Mouse (Mus musculus) erythroblast, embryonic 14.5 days (primary cell): Measurements from ENCODE around the gene Wnt7b. TPM values are rescaled to one million over a fixed set of nuclear protein-coding genes. Genes with fewer than 3 reads are reported as not detected.

Source experiments
- H3K27me3 ChIP-seq: 2 replicates; pipeline ENCODE4 v1.6.1; 2012; ENCODE audit warnings: inconsistent platforms; ENCODE audit not compliant: control insufficient read depth
- H3K36me3 ChIP-seq: 2 replicates; pipeline ENCODE4 v1.6.1; 2012; ENCODE audit warnings: mild to moderate bottlenecking, inconsistent platforms; ENCODE audit not compliant: control insufficient read depth
- H3K4me1 ChIP-seq: 2 replicates; pipeline ENCODE4 v1.6.1; 2012; ENCODE audit warnings: inconsistent platforms; ENCODE audit not compliant: control insufficient read depth
- H3K4me3 ChIP-seq: replicated peaks from 2 replicates; pipeline ENCODE3; 2012; ENCODE audit warnings: moderate library complexity, mild to moderate bottlenecking, inconsistent platforms
- H3K9me3 ChIP-seq: 2 replicates; pipeline ENCODE4 v1.6.1; 2012; ENCODE audit warnings: low read length, inconsistent platforms, mixed read lengths; ENCODE audit not compliant: control insufficient read depth
- GATA1 ChIP-seq: IDR thresholded peaks from 2 replicates; pipeline ENCODE4 v1.6.1; 2012; ENCODE audit warnings: low read length, inconsistent platforms, mixed read lengths
- TAL1 ChIP-seq: IDR thresholded peaks from 3 replicates; pipeline ENCODE4 v1.6.1; 2012; ENCODE audit warnings: low read length, inconsistent platforms, mixed read lengths
- polyA plus RNA-seq: library from polyadenylated mRNA; stranded (reverse); fragments of >175 nt; gene quantifications from 2 replicates; pipeline ENCODE4 v1.2.3, GENCODE M21; 2012

Gene Wnt7b
- polyA plus RNA-seq, 1 experiment: not detected

GRCm38 (mm10) chr15:85507370-85508014 lies 74.8 kb downstream of the Wnt7b start:
- TF ChIP-seq TAL1 (no peak), GATA1 (no peak)
- Histone ChIP-seq H3K4me1 (no peaks in the 10 kb centered on the region), H3K27me3 (no peaks in the 10 kb centered on the region), H3K4me3 (no peak overlapping the region), H3K36me3 (no peaks in the 10 kb centered on the region), H3K9me3 (no peaks in the 10 kb centered on the region)

DNA sequence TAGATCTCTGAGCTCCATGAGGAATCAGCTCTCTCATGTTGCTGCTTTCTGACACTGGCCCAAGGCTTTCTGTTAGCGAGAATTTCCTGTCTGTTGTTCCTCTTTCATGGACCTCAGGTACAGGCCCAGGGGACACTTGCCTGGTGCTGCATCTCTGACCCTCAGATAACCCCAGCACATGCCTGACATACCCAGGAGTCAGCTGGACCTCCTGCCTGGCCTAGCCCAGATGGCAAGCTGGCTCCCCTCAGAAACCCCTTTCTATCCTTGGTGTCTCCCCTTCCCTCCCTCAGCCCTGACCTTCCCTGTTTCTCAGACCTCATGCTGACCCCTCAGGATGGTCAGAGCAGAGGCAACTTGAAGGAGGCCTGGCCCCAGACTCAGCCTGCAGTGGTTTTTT lies 75.6 kb downstream of the Wnt7b start:
- no peaks in the 10 kb centered on the region for H3K27me3 ChIP-seq
- no peak overlapping the region for H3K4me3 ChIP-seq
- H3K36me3 ChIP-seq: no peaks in the 10 kb centered on the region
- no peak for TF ChIP-seq GATA1
- TF ChIP-seq TAL1: no peak
- H3K9me3 ChIP-seq: no peaks in the 10 kb centered on the region
- H3K4me1 ChIP-seq: no peaks in the 10 kb centered on the region

- Histone ChIP-seq H3K9me3 (no peaks in the 10 kb centered on the region), H3K36me3 (no peaks in the 10 kb centered on the region), H3K27me3 (no peaks in the 10 kb centered on the region), H3K4me1 (no peaks in the 10 kb centered on the region), H3K4me3 (no peak overlapping the region)
- no peak for TF ChIP-seq TAL1
- TF ChIP-seq GATA1: no peak
Measured at GRCm38 (mm10) chr15:85505118-85505925, 77.0 kb downstream of the Wnt7b start.

- no peak for TF ChIP-seq TAL1
- no peaks in the 10 kb centered on the region for H3K36me3 ChIP-seq
- H3K27me3 ChIP-seq: no peaks in the 10 kb centered on the region
- H3K4me3 ChIP-seq: no peak within 1 kb of the TSS
- H3K4me1 ChIP-seq: no peaks in the 10 kb centered on the region
- no peaks in the 10 kb centered on the region for H3K9me3 ChIP-seq
Measured at GRCm38 (mm10) chr15:85503127-85503526, 79.1 kb downstream of the Wnt7b start, which contains the start of gene 7530416G11Rik. 7530416G11Rik (minus strand) TSS chr15:85503227.

DNA sequence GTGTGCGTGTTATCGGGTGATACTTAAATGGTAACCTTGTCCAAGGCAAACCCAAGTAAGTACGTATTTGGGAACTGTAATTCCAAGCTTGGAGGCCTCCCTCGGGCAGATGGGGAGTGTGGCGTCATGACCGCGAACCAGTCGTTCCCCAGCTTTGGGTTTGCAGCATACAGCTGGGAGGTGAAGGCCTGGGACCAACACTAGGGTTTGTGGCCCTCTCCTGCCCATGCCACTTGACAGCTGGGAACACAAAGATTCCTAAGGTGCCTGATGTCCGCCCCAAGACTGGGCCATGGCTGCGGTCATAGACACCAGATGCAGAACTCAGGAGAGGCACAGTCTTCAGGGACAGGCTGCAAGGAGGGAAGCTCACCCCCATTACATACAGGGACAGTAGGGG lies 82.0 kb downstream of the Wnt7b start:
- Histone ChIP-seq H3K36me3 (no peaks in the 10 kb centered on the region), H3K4me3 (no peak overlapping the region), H3K27me3 (peaks cover 6% of the 10 kb centered on the region; the same call in 1 of the 2 replicates), H3K4me1 (no peaks in the 10 kb centered on the region), H3K9me3 (no peaks in the 10 kb centered on the region)
- TF ChIP-seq GATA1: no peak
- TF ChIP-seq TAL1: no peak

DNA sequence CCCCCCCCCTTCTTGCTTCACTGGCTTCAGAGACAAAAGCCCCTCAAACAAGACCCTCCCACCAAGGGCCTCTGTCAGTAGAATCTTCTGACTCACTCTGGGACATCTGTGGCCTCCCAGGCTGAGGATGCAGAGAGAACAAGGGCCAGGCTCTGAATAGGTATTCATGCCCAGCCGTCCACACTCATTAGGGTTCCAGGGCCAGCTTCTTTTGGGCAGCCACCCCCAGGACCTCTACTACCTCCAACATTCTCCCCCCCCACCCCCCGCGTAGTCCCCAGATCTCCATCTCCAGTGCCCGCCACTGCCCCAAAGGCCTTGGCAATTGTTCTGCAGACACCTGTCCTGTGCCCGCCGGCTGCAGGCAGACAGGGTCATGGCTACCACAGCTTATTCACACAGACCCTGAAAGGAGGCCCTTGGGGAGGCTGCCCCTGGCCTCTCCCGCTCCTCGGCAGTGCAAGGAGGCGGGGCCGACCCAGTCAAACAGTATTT lies 84.2 kb downstream of the Wnt7b start:
- H3K27me3 ChIP-seq: peaks cover 17% of the 10 kb centered on the region; the same call in 1 of the 2 replicates
- TF ChIP-seq GATA1 (no peak), TAL1 (no peak)
- H3K4me3 ChIP-seq: no peak overlapping the region
- H3K36me3 ChIP-seq: no peaks in the 10 kb centered on the region
- H3K4me1 ChIP-seq: no peaks in the 10 kb centered on the region
- no peaks in the 10 kb centered on the region for H3K9me3 ChIP-seq

GRCm38 (mm10) chr15:85497548-85497947 lies 84.7 kb downstream of the Wnt7b start:
- Histone ChIP-seq H3K27me3 (peaks cover 17% of the 10 kb centered on the region; the same call in 1 of the 2 replicates), H3K4me3 (no peak overlapping the region)
- TF ChIP-seq TAL1: no peak

GRCm38 (mm10) chr15:85494163-85494621 lies 88.1 kb downstream of the Wnt7b start:
- no peaks in the 10 kb centered on the region for H3K36me3 ChIP-seq
- H3K27me3 ChIP-seq: peaks cover 17% of the 10 kb centered on the region; the same call in 1 of the 2 replicates
- no peaks in the 10 kb centered on the region for H3K4me1 ChIP-seq
- H3K4me3 ChIP-seq: no peak overlapping the region
- H3K9me3 ChIP-seq: no peaks in the 10 kb centered on the region
- no peak for TF ChIP-seq TAL1
- TF ChIP-seq GATA1: no peak

More at GRCm38 (mm10) chr15:85497548-85497947, 84.7 kb downstream of the Wnt7b start:
- Histone ChIP-seq H3K9me3 (no peaks in the 10 kb centered on the region), H3K4me1 (no peaks in the 10 kb centered on the region), H3K36me3 (no peaks in the 10 kb centered on the region)

DNA sequence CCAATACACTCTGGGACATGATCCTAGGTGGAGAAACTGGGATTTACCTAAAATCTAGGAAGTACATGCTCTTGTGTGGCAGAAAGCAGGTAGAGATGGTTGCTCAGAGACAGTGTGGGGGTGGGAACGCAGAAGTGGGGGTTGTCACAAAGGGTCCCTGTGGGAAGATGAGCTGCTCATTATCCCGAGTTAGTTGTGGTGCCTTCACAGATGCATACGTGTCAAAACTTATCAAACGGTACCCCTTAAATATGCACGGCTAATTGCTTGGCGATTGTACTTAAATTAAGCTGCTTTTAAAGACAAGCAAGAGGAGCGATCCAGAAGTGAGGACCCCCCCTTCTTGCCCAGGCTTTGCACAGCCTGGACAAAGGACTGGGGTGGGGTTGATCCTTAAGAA lies 92.5 kb downstream of the Wnt7b start:
- Histone ChIP-seq H3K36me3 (no peaks in the 10 kb centered on the region), H3K9me3 (no peaks in the 10 kb centered on the region), H3K4me1 (no peaks in the 10 kb centered on the region), H3K27me3 (peaks cover 9% of the 10 kb centered on the region; the same call in 1 of the 2 replicates), H3K4me3 (no peak overlapping the region)
- no peak for TF ChIP-seq TAL1
- TF ChIP-seq GATA1: no peak
